Mouse (Mus musculus): ENCODE measurements around the gene Zfp759.

DNA sequence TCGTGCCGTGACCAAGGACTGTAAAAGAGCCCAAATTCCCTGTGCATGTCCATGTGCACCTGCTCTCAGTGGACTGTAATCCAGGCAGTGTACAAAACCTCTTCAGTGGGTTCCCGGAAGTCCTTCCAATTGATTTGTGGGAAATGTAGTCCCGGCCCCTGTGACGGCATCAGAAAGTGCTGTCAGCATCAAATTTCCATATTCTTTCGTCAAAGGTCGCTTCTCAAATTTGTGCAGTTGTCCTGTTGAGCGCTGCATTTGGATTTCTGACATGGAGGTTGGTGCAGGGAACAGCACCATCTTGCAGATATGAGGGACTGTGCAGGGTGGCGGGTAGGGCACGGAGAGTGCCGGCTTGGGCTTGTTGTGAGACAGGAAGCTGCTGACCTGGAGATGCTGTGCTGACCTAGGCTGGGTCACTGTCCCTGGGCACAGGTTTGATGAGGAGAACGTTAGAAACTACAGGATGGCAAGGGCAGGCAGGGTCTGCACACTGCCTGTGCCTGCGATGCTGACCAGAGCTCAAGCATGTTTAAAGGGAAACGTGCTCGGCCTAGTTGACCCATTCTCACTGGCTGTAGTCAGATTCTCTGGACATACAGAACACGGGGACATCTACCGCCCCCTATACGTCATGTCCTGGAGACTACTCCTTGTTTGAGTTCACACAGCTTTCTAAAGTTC is 6.7 kb downstream of the Zfp759 start:
- TF ChIP-seq CTCF (IDR thresholded peaks at IDR 0.05; ENCODE audit: extremely low read depth, insufficient read depth, low read length): no peak
- TF ChIP-seq POLR2A (IDR thresholded peaks at IDR 0.05; ENCODE audit: extremely low read depth, insufficient read depth, low read length): no peak
